Mouse (Mus musculus) CH12.LX (cell line): ENCODE data around the gene Trim10.

ENCODE experiments used
- CTCF ChIP-seq, 2 experiments: IDR thresholded peaks in 1 of 2; conservative IDR thresholded peaks in 1 of 2; 2 replicates each; pipeline ENCODE4 v1.5.1; 2011 to 2012; ENCODE audit warnings: low read depth in 2 of 2, low read length in 2 of 2, improper control_type of control experiment in 1 of 2, inconsistent platforms in 1 of 2, mild to moderate bottlenecking in 1 of 2, moderate library complexity in 1 of 2
- IRF4 ChIP-seq: IDR thresholded peaks from 2 replicates; pipeline ENCODE4 v1.6.1; 2014; ENCODE audit warnings: low read depth, mild to moderate bottlenecking, inconsistent platforms, low read length, improper control_type of control experiment
- SIN3A ChIP-seq: IDR thresholded peaks from 2 replicates; pipeline ENCODE4 v1.6.1; 2012; ENCODE audit warnings: low read length, improper control_type of control experiment, inconsistent platforms
- TBP ChIP-seq: conservative IDR thresholded peaks from 2 replicates; pipeline ENCODE4 v1.6.1; 2011; ENCODE audit warnings: low read depth, low read length, improper control_type of control experiment
- ZC3H11A ChIP-seq: IDR thresholded peaks from 2 replicates; pipeline ENCODE4 v1.6.1; 2012; ENCODE audit warnings: low read depth, mild to moderate bottlenecking, inconsistent platforms, low read length, improper control_type of control experiment
- ZMIZ1 ChIP-seq: IDR thresholded peaks from 2 replicates; pipeline ENCODE4 v1.6.1; 2012; ENCODE audit warnings: low read depth, mild to moderate bottlenecking, inconsistent platforms, low read length, improper control_type of control experiment

DNA sequence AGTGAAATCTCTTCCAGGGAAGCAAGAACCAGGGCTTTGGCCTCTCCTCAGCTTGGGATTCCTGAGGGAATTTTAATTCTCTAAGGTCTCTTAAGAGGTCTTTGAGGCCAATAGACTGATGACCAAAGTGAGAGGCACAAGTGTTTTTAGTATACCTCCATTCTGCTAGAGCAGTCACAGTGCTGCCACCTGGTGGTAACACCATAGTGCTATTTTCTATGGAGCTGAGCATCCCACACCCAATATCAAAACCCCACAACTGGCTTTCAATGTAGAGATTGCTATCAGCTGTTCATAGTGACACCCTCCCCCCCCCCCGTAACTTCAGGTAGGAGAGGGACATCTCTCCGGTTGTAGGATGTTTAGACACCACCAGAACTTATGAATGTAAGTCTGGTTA is 44.7 kb downstream of the Trim10 start:
- TF ChIP-seq ZC3H11A (no peak), SIN3A (no peak), CTCF (conservative IDR thresholded peaks at IDR 0.05 in 1 of 2, IDR thresholded peaks at IDR 0.05 in 1 of 2; ENCODE audit: low read depth in 2 of 2, low read length in 2 of 2) (peak; percentile 66 to 89), TBP (no peak), IRF4 (no peak), ZMIZ1 (no peak)
